Mouse (Mus musculus) CH12.LX (cell line): ENCODE results near the gene Igfbp1.

Experiments used
- CTCF ChIP-seq, 2 experiments: IDR thresholded peaks in 1 of 2; conservative IDR thresholded peaks in 1 of 2; 2 replicates each; pipeline ENCODE4 v1.5.1; 2011 to 2012; ENCODE audit warnings: low read depth in 2 of 2, low read length in 2 of 2, improper control_type of control experiment in 1 of 2, inconsistent platforms in 1 of 2, mild to moderate bottlenecking in 1 of 2, moderate library complexity in 1 of 2
- EP300 ChIP-seq: IDR thresholded peaks from 2 replicates; pipeline ENCODE4 v1.6.1; 2011; ENCODE audit warnings: low read length, improper control_type of control experiment
- GABPA ChIP-seq: IDR thresholded peaks from 2 replicates; pipeline ENCODE4 v1.6.1; 2012; ENCODE audit warnings: low read depth, low read length, improper control_type of control experiment, inconsistent platforms; ENCODE audit not compliant: insufficient replicate concordance
- MAZ ChIP-seq: IDR thresholded peaks from 2 replicates; pipeline ENCODE4 v1.6.1; 2012; ENCODE audit warnings: low read depth, mild to moderate bottlenecking, inconsistent platforms, low read length, improper control_type of control experiment, moderate library complexity
- NELFE ChIP-seq: IDR thresholded peaks from 2 replicates; pipeline ENCODE4 v1.6.1; 2011; ENCODE audit warnings: low read depth, low read length, improper control_type of control experiment
- POLR2A ChIP-seq: IDR thresholded peaks from 2 replicates; pipeline ENCODE4 v1.6.1; 2011; ENCODE audit warnings: low read depth, mild to moderate bottlenecking, improper control_type of control experiment, low read length
- TBP ChIP-seq: conservative IDR thresholded peaks from 2 replicates; pipeline ENCODE4 v1.6.1; 2011; ENCODE audit warnings: low read depth, low read length, improper control_type of control experiment
- ZC3H11A ChIP-seq: IDR thresholded peaks from 2 replicates; pipeline ENCODE4 v1.6.1; 2012; ENCODE audit warnings: low read depth, mild to moderate bottlenecking, inconsistent platforms, low read length, improper control_type of control experiment

DNA sequence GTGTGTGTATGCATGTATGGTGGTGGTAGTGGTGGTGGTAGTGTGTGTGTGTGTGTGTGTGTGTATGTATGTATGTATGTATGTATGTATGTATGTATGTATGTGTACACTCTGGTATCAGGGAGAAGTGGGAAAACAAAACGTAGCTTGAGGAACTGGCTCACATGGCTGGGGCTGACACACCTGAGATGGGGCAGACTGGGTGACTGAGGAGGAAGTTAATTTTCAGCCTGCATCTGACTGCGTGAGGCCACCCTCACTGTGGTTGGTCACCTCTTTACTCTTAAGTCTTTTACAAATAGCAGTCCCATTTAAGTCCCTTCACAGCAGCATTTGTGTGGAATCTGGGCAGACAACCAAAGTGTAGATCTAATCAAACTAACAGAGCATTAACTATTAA lies 18.3 kb upstream of the Igfbp1 start:
- TF ChIP-seq NELFE: no peak
- TF ChIP-seq MAZ: no peak
- no peak for TF ChIP-seq ZC3H11A
- no peak for TF ChIP-seq CTCF (conservative IDR thresholded peaks at IDR 0.05 in 1 of 2, IDR thresholded peaks at IDR 0.05 in 1 of 2; ENCODE audit: low read depth in 2 of 2, low read length in 2 of 2)
- no peak for TF ChIP-seq POLR2A
- TF ChIP-seq TBP: no peak
- TF ChIP-seq EP300: no peak
- TF ChIP-seq GABPA: no peak
